Mouse (Mus musculus): Measurements from ENCODE around the gene Togaram1.

The Togaram1 gene

DNA sequence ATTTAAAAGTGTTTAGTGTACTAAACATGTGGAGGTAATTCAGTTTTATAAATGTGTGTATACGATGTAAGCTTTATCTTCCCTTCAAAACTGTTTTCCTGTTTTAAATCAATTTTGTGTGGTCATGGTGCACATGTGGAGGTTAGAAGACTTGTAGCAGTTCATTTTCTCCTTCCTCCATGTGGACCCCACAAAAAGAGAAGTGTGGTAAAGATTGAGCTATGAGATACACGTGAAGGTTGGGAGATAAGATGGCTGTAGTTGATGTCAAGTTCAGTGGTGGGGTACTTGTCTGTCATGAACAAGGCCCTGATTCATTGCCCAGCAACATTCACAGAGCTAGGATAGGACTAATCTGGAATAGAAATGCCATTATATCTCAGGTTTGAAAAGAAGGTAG is 92.6 kb downstream of the Togaram1 start:
- DNase-seq = no peak

DNA sequence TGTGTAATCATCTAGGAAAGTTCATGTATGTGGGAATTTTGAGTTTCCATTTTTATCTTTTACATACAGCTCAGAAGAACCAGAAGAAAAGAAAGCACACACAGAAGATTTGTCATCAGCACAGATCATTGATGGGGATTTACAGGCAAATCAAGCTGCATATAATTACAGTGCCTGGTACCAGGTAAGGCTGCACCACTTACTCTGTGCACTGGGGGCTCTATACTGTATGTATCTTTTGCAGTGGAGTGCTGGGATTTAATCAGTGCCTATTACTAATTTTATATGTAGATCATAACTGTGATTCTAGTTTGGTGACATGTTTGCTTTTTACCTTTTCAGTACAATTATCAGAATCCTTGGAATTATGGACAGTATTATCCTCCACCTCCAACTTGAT is 95.5 kb downstream of the Togaram1 start:
- no peak for DNase-seq

DNA sequence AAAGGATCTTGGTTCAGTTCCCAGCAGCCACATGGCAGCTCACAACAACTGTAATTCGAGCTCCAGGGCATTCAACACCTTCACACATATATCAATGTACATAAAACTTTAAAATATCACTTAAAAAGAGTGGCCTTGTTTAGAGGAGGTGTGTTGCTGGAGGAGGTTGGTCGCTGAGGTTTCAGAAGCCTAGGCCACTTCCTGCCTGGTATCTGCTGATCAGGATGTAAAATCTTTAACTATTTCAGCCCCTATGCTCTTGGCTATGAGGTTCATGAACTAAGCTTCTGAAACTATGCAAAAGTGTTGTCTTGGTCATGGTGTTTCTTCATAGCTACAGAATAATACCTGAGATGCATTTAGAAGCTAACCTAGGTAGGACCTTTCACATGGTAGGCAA is 99.6 kb downstream of the Togaram1 start:
- DNase-seq = no peak

DNA sequence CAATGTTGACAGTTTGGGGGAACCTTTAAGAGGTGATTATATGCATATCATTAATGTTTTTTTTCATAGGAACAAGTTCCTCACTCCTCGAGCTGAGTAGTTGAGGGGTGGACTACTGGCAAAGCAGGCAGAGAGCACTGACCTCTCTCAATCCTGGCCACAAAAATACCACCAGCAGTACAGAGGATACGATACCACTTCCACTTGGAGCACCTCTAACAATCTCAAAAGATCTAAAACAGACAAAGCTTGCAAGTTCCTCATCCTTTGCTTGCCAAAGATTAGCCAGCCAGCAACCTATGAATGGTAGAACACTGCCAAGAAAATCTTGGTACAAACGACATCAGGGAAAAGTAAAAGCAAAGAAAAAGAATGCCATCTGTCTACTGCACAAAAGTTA is 100.6 kb downstream of the Togaram1 start:
- no peak for DNase-seq

DNA sequence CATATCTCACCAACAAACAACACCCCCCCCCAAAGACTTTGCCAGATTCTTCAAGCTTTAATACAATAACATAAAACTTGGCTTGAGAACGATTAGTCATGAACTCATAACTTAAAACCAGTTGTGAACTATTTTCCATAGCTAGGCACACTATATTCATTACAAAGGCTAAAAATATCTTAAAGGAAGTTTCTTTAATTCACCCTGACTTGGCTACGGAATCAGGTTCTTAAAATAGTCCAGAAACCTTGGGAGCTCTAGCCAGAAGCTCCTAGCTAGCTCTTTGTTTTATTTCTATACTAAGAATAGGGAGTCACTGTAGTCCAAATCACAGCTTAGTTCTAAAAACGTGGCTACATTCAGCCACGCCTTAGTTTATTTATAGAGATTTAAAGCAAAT is 102.8 kb downstream of the Togaram1 start:
- DNase-seq = no peak

All from right cerebral cortex, adult 18-20 months (tissue).